Mouse (Mus musculus) embryonic fibroblast, embryonic 13.5 days (primary cell): ENCODE data around the gene Spaca5.

Experiments used
- CTCF ChIP-seq: IDR thresholded peaks from 2 replicates; pipeline ENCODE4 v1.5.1; 2011; ENCODE audit warnings: mild to moderate bottlenecking, control low read depth, low read length, moderate library complexity, borderline replicate concordance; ENCODE audit not compliant: insufficient read depth
- POLR2A ChIP-seq: IDR thresholded peaks from 2 replicates; pipeline ENCODE4 v1.6.1; 2011; ENCODE audit warnings: low read depth, mild to moderate bottlenecking, control low read depth, low read length, moderate library complexity

- no peak for TF ChIP-seq CTCF
- no peak for TF ChIP-seq POLR2A
These were observed 20.4 kb downstream of the Spaca5 start for GRCm38 (mm10) chrX:21088645-21088982.
